Mouse (Mus musculus) heart, postnatal 25 days (tissue): ENCODE measurements around the gene Dus3l. TPM values are rescaled to one million over a fixed set of nuclear protein-coding genes. Genes with fewer than 3 reads are reported as not detected.

Source experiments
- DNase-seq: peaks from one replicate; pipeline ENCODE4 v3.0.0; 2022; ENCODE audit warnings: low spot score
- intact Hi-C: fragments of 180-260 bp; cut with DNase I; formaldehyde crosslinking; loops from one replicate; pipeline ENCODE4 v1.15.1; 2025
- total RNA-seq, 2 experiments: library from RNA; stranded (reverse); gene quantifications; 2 replicates each; pipeline ENCODE4 v1.2.3; 2021

Gene Dus3l
- 10 to 100 TPM; 18.3 to 18.8 TPM for total RNA-seq

DNA sequence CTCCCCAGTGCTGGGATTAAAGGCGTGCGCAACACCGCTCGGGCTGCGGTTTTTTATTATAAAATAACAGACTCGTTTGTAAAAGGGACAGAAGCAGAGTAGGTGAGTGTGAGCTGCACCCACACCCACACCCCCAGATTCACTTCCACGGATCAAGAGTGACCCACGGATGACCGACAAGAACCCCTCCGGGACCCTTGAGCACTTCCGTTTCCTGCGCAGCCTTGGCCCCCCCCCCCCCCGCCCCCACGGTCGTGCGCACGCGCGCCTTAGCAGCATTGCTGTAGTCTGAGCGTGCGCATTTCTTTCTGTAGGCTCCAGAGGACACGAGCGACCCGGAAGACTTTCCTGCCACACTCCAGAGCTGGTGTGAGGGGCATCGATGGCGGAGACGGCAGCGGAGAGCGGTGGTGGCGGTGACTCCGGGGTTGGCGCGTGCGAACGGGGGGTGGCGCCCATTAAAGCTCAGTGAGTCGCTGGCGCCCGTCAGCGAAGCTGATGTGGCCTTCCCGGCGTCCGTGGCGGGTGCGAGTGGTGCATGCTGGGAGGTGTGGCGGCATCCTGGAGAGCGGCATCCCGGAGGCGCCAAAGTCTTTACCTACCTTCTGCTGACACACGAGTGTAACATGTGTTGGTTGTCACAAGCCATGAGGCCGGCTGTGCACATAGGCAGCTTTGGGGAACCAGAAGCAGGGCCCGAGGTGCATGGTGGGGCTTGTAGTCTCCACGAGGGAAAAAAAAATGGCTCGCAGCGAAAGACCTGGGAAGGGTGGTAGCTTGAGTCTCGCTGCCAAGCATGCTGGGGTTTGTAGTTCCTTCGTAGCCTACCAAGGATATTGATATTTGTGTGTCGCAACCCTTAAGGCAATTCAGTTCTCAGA is at the start of gene Dus3l:
Gene Dus3l (plus strand): TSS at position 284 of the 881 bp plus-strand sequence.
- DNase-seq, result peak; percentile 79

DNA sequence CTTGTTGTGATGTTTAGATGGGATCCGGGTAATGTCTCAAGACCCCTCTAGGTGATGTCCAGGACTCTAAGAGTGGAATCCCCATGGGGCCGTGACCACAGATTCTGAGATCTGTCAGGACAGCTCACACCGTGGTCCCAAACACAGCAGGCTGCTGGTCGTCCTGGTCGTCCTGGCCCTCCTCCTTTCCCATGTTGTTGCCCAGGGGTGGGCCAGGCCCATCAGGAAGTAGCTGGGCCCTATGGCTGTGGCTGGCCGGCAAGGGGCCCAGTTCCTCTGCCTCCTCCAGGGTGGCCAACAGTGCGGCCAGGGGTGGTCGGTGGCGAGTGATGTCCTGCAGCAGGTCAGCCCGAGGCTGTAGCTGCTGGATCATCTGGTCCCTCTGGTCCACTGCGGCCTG is 49.2 kb upstream of the Dus3l start:
- intact Hi-C loops, result no loop called here
- no peak for DNase-seq

More for the DNA sequence above, at the start of gene Dus3l:
- intact Hi-C loops, result loop anchor here (5.0 kb wide), 2 partner anchors 68 to 157 kb away; partner anchors contain the start of genes 2410015M20Rik and Rfx2

DNA sequence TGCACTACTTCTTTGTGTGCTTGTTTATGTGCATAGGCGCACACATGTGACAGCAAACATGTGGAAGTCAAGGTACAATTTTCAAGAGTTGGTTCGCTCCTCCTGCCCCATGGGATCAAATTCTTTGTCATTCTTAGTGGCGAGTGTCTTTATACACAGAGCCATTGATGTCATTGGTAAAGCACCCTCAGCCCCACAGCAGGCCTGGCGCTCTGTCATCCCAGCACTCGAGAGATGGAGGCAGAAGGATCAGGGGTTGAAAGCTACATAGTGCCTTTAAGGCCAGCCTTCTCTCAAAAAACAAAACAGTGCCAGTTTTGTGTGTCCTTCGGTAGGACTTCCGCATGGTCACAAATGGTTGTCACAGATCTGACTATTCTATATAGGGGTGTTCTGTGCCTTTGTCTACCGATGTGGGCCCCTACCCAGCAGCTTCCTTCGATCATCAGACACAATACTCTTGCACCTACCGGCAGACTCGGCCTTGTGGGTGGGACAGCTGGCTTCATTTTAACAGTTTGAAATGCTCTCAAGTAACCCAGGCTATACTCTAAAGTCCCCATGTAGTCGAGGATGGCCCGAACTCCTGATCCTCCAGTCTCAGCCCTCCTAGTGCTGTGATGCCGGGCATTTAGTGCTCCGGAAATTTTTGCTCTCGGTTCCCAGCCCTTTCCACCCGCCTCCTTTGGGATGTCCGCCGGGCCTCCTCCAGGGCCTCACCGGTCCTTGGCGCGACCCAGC is 48.5 kb upstream of the Dus3l start:
- DNase-seq, result no peak
- intact Hi-C loops, result no loop called here

- intact Hi-C loops, result no loop called here
- peak; percentile 95 for DNase-seq
These were observed 47.7 kb upstream of the Dus3l start for GRCm38 (mm10) chr17:56716655-56717362.

DNA sequence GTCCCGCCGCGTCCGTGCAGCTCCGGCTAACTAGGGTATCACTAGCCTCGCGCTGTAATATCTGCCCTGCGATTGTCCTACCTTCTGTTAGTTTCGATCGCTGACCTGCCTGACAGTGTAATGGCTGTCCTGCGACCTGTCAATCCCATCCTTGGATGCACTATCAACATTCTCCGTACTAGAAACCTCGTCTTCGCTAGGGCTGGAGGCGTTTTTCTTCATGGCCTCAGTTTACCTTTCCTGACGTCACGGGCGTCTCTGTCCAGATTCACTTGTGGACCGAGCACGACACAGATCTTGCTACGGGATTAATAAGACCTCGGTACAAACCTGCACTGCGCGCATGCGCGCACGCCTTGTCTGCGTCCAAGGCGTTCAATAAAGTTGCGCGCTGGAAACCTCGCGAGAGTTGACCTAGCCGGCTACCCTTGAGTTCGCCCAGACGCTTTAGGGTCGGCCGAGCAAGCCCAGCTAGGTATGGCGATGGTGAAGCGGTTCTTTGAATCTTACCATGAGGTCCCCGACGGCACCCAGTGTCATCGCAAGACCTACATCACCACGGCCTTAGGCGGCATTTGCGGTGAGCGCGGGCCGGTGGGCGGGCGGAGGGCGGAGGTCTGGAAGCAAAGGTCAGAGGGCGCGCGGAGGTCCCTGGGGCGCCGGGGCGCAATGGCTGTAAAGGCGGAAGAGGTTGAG is 47.0 kb upstream of the Dus3l start, which contains the start of the genes Ndufa11 and Vmac:
Gene Ndufa11 (plus strand): TSS at position 405 of the 696 bp plus-strand sequence.
Gene Vmac (minus strand): TSS at position 660 of the 696 bp plus-strand sequence.
- DNase-seq, result peak; percentile 84
- intact Hi-C loops, result loop anchor here (2.0 kb wide), 1 partner anchor 39 kb away; the partner anchor contains the start of gene Nrtn

DNA sequence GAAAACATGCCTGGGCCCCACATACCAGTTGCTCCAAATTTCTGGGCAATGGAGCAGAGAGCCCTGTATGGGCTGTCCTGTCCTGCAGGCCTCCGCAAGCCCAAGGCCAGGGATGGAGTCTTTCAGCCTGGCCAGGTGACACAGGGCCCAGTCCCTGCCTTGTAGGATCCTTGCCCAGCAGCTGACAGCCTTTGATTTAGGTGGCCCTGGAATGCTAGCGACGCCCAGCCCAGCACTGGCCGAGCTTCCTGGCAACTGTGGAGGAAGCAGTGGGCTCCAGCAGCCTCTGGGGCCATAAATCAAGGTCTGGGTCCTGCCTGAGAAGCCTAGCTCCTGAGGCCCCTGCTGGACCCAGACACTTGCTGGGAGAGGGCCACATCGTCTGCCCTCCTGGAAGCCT is 42.1 kb upstream of the Dus3l start:
- no peak for DNase-seq
- intact Hi-C loops, result no loop called here

GRCm38 (mm10) chr17:56723419-56724161 is 41.0 kb upstream of the Dus3l start:
- DNase-seq, result no peak
- intact Hi-C loops, result no loop called here

DNA sequence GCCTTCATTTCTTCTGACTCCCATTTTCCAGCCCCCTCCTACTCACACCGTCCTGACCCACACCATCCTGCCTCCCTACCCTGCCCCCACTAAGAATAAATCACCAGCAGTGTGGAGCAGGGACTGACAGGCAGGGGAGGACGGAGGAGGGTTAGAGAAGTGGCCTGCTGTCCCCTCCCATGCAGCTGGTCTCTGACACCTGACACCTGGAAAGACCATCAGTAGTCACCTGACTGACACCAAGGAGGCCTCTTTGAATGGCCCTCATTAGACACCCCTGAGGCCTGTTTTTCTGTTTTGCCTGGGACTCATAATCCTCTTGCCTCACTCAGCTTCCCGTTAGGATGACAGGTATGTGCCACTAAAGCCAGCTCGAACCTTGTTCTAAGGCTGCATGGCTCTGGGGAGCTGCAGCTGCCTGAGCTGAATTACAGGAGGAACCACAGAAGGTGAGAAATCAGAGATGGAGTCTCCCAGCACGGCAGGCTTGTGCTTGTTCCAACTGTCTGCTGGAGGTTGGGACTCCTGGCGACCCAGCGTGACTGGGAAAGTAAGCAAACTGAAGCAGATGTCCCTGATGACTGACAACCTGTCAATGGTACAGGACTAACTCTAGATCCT is 37.4 kb upstream of the Dus3l start:
- DNase-seq, result no peak

GRCm38 (mm10) chr17:56727659-56728058 is 36.9 kb upstream of the Dus3l start:
- intact Hi-C loops, result no loop called here
- DNase-seq, result no peak

More for the DNA sequence above, 37.4 kb upstream of the Dus3l start:
- intact Hi-C loops, result no loop called here

GRCm38 (mm10) chr17:56728117-56728516 is 36.4 kb upstream of the Dus3l start:
- intact Hi-C loops, result no loop called here
- no peak for DNase-seq

DNA sequence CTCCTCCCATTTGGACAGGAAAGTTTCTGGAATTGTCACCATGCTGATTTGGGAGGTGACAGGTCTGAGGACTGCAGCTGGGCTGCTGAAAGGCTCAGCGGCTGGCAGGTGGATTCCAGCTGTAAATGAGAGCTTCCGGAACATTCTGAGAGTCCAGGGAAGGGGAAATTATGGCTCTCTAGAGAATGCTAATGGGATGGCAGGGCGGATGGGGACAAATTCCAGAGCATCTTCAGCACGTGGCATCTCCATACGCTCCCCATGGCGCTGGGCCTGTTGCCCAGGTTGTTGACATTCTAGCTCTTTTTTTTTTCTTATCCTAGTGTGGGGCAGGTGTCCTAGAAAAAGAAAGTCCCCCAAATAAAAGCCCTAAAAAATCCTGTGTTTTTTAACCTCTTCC is 35.4 kb upstream of the Dus3l start:
- DNase-seq, result no peak
- intact Hi-C loops, result no loop called here

- DNase-seq, result no peak
- intact Hi-C loops, result no loop called here
These were observed 34.9 kb upstream of the Dus3l start for GRCm38 (mm10) chr17:56729656-56730055.

- DNase-seq, result no peak
- intact Hi-C loops, result no loop called here
These were observed 28.0 kb upstream of the Dus3l start for GRCm38 (mm10) chr17:56736534-56736933.

GRCm38 (mm10) chr17:56738221-56738620 is 26.3 kb upstream of the Dus3l start:
- DNase-seq, result no peak
- intact Hi-C loops, result no loop called here

- intact Hi-C loops, result no loop called here
- no peak for DNase-seq
These were observed 24.3 kb upstream of the Dus3l start for GRCm38 (mm10) chr17:56740118-56740787.

- DNase-seq, result no peak
- intact Hi-C loops, result no loop called here
These were observed 23.8 kb upstream of the Dus3l start for GRCm38 (mm10) chr17:56740788-56741160.

GRCm38 (mm10) chr17:56744173-56744572 is 20.4 kb upstream of the Dus3l start:
- no peak for DNase-seq
- intact Hi-C loops, result no loop called here
